Mouse (Mus musculus) urinary bladder, postnatal 25 days (tissue): ENCODE measurements around the gene Rbm4.
A peak's percentile ranks its signal among the peaks of the same experiment; 100 is the strongest.
"Not testable (repeated sequence)": the region's sequence is repeated elsewhere in the genome, so short reads cannot be mapped to it uniquely, and the experiment has no call there.

ENCODE experiments used
- DNase-seq: peaks from one replicate; pipeline ENCODE4 v3.0.0; 2022; ENCODE audit warnings: low spot score

The Rbm4 gene

GRCm38 (mm10) chr19:4797846-4798245, 4.1 kb upstream of the Rbm4 start:
- DNase-seq = no peak

DNA sequence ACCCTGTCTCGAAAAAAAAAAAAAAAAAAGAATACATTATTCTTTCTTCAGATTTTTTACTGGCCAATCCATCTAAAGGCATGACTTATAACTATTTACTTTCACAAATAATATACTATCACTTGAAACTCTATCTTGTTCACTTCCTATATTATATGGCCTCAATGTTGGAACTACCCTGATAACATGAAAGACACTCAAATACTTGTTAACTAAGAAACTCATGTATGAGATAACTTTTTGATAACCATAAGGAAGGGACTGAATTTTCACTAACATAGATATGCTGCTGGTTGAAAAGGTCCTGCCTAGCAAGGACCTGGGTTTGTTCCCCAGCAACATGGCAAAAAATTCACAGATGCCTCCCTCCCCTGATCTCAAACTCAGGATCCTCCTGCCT, 2.2 kb upstream of the Rbm4 start:
- no peak for DNase-seq

GRCm38 (mm10) chr19:4793281-4793830, 345 bp downstream of the Rbm4 start:
- DNase-seq = no peak

DNA sequence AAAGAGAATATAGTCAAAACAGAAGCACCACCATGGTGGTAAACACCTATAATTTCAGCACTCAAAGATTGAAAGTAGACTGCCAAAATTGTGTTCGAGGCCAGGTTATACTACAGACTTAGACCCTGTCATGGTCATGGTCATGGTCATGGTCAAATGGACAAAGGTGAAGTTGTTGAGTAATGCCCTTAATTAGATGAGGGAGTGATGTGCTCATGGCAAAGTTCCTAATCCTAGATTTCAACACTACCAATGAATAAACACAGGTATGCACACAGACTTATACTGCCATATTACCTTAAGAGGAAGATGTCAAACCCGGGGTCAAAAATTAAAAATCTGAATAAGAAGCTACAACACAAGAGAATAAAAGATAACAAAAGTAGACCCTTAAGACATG, 7.4 kb downstream of the Rbm4 start:
- no peak for DNase-seq

DNA sequence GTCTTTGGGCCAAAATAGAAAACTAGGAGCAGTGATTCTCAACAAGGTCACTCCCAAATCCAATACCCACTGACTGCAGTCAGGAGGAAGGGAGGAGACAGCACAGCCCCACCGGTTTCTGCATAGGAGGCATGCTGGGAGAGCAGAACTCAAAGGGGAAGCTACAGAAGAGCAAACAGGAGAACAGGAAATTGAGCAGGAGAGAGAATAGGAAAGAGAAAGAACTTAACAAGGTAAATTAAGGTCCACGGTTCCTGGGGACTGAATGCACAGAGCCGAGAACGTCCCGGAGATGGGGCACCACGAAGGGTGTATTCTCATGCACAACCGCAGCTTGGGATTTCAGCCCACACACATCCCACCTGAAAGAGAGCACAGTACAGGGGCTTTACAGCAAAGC, 8.5 kb downstream of the Rbm4 start:
- no peak for DNase-seq

DNA sequence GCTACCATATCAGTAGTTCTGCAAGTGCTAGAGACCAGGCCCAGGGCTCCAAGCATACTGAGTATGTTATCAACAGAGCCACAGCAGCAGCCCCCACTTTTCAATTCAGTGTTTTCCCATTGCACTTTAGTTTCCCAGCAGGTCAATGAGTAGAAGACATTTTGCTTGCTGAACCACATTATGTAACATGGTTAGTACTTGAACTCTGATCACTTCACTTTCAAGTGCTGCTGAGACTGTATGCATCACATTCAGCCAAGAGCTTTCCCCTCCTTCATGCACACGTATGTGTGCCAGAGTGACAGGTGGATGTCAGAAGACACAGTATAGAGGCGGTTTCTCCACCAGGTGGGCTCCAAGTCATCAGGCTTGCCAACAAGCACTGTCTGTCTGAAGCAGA, 10.8 kb downstream of the Rbm4 start:
- DNase-seq = no peak

GRCm38 (mm10) chr19:4772785-4773184, 20.9 kb downstream of the Rbm4 start:
- no peak for DNase-seq

- no peak for DNase-seq
Measured at GRCm38 (mm10) chr19:4767507-4768148, 26.1 kb downstream of the Rbm4 start.

- no peak for DNase-seq
Measured at GRCm38 (mm10) chr19:4762876-4763275, 30.8 kb downstream of the Rbm4 start.

- DNase-seq = not testable (repeated sequence)
Measured at GRCm38 (mm10) chr19:4760544-4760943, 33.2 kb downstream of the Rbm4 start.

DNA sequence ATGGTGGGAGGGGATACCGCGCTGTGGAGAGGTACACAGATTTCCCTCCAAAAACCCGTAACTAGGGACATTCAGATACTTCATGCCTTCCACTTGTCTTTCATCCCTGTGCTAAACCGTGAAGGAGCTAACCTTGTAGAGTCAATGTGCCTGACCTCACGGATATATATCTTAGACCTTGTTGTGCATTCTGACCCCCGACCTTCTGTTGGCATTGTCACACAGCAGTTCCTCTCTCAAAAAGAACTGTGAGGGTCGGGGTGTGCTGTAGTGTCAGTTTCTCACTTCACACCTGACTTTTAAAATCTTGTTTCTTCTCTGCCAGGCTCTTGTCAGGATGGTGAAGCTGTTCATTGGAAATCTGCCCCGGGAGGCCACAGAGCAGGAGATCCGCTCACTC, 36.8 kb downstream of the Rbm4 start:
- DNase-seq = no peak

- DNase-seq = peak; percentile 96
Measured at GRCm38 (mm10) chr19:4756193-4756911, 37.3 kb downstream of the Rbm4 start, which contains the start of gene Rbm4b. TSS of gene Rbm4b (plus strand) at chr19:4756497.

DNA sequence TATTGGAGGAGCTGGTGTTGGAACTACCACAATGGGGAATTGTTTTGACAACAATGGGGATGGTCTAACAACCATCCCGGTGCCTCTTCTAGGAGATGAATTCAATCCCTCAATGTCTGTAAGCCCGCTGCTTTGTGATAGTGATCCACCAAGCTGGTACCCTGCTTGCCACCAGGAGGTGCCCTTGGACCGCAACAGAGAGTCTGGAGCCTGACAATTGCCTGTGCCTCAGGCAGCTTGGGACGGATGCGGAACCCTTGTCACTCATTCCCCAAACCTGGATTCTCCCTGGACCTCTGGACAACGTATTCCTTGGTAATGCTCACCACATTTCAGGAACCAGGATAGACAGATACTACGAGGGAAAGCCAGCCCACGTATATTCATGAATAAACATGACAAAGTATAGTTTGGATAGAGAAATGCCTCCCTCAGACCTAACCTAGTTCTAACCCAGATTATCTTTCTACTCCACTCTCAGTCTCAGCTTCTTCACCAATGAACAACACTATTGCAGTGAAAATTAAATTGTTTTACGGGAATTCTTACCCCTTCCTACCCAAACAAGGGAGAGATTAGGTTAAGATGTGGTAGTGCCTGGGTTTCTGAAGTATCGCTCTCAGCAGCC, 38.0 kb downstream of the Rbm4 start:
- peak; percentile 79 for DNase-seq

GRCm38 (mm10) chr19:4749975-4750374, 43.7 kb downstream of the Rbm4 start:
- DNase-seq = no peak

DNA sequence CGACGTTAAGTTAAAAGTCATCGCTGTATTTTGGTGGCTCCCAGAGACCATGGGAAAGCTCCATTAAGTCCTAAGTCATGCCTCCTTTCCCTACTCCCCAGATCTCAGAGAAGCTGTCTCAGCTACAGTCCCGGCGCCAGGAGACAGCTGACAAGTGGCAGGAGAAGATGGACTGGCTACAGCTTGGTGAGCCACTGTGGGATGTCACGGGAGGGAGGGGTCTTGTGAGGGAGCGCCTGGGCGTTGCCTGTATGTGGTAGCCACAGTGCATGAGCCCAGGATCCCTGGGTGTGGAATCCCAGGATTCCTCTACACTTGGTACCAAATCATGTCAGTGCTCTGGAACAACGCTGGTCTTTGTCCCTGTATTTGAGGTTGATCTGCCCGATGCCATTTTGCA, 45.2 kb downstream of the Rbm4 start:
- DNase-seq = no peak

GRCm38 (mm10) chr19:4747631-4748312, 45.9 kb downstream of the Rbm4 start:
- DNase-seq = no peak

- DNase-seq = no peak
Measured at GRCm38 (mm10) chr19:4746611-4747010, 47.1 kb downstream of the Rbm4 start.

GRCm38 (mm10) chr19:4745681-4746080, 48.0 kb downstream of the Rbm4 start:
- DNase-seq = no peak

DNA sequence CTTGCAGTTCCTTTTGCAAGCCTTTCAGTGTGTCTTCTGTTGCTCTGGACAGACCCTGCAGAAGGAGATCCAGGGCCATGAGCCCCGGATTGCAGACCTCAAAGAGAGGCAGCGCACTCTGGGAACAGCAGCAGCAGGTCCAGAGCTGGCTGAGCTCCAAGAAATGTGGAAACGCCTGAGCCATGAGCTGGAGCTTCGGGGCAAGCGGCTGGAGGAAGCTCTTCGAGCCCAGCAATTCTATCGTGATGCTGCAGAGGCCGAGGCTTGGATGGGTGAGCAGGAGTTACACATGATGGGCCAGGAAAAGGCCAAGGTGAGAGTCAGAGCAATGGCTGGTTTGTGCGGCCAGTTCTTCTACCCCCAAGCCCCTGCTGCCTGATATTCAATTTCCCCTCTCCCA, 48.6 kb downstream of the Rbm4 start:
- no peak for DNase-seq

GRCm38 (mm10) chr19:4744026-4744425, 49.7 kb downstream of the Rbm4 start:
- DNase-seq = no peak

GRCm38 (mm10) chr19:4743524-4743923, 50.2 kb downstream of the Rbm4 start:
- DNase-seq = no peak

DNA sequence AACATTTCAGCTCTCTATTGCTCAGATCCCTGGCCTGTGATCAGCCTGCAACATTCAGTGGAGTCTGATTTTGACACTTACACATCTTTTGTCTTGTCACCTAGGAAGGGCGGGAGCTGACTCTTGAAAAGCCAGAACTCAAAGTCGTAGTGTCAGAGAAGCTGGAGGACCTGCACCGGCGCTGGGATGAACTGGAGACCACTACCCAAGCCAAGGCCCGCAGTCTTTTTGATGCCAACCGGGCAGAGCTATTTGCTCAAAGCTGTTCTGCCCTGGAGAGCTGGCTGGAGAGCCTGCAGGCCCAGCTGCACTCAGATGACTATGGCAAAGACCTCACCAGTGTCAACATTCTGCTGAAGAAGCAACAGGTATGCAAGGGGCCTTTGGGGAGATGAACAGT, 51.5 kb downstream of the Rbm4 start:
- no peak for DNase-seq
